Mouse (Mus musculus) heart, embryonic 13.5 days (tissue): ENCODE measurements around the gene Olfr718-ps1. TPM values are rescaled to one million over a fixed set of nuclear protein-coding genes. Genes with fewer than 3 reads are reported as not detected.

Source experiments
- ATAC-seq: fragments of 200-750 bp; cut with Nextera tagmentation; 2 replicates; pipeline ENCODE4 v1.8.0; 2017; ENCODE audit warnings: moderate TSS enrichment; ENCODE audit not compliant: insufficient number of reproducible peaks, low FRiP score, low TSS enrichment; ENCODE audit errors: extremely low read depth
- H3K27ac ChIP-seq: fragments of 300-500 bp; sonication (generic); replicated peaks from 2 replicates; pipeline ENCODE4 v1.5.1; 2015; ENCODE audit warnings: moderate library complexity, mild to moderate bottlenecking, inconsistent platforms
- H3K27me3 ChIP-seq: fragments of 300-500 bp; sonication (generic); replicated peaks from 2 replicates; pipeline ENCODE4 v1.6.1; 2015; ENCODE audit warnings: mild to moderate bottlenecking, inconsistent platforms
- H3K36me3 ChIP-seq: fragments of 300-500 bp; sonication (generic); 2 replicates; pipeline ENCODE4 v1.6.1; 2015; ENCODE audit warnings: mild to moderate bottlenecking, inconsistent platforms
- H3K4me1 ChIP-seq: fragments of 300-500 bp; sonication (generic); 2 replicates; pipeline ENCODE4 v1.6.1; 2015; ENCODE audit warnings: inconsistent platforms
- H3K4me2 ChIP-seq: fragments of 300-500 bp; sonication (generic); 2 replicates; pipeline ENCODE4 v1.6.1; 2015; ENCODE audit warnings: inconsistent platforms, mild to moderate bottlenecking, moderate library complexity
- H3K4me3 ChIP-seq: fragments of 300-500 bp; sonication (generic); 2 replicates; pipeline ENCODE4 v1.5.1; 2015; ENCODE audit warnings: moderate library complexity, mild to moderate bottlenecking, inconsistent platforms
- H3K9ac ChIP-seq: fragments of 300-500 bp; sonication (generic); 2 replicates; pipeline ENCODE4 v1.6.1; 2015; ENCODE audit warnings: inconsistent platforms, mild to moderate bottlenecking, moderate library complexity
- H3K9me3 ChIP-seq: fragments of 300-500 bp; sonication (generic); 2 replicates; pipeline ENCODE4 v1.6.1; 2016; ENCODE audit warnings: inconsistent platforms
- WGBS: fragments of 180-500 bp; shearing (Covaris S2); methylation state at CpG from one replicate; pipeline ENCODE4 v1.1.7; 2015; ENCODE audit warnings: mixed read lengths; 5-methylcytosine and 5-hydroxymethylcytosine counted together
- microRNA-seq: library from miRNA; unstranded; fragments of <30 nt; microRNA quantifications from one replicate; pipeline ENCODE4, GENCODE M21; 2016
- polyA plus RNA-seq: library from polyadenylated mRNA; unstranded; fragments of >200 nt; fragmentation: Nextera tagmentation; extraction: Ambion mirVana; gene quantifications from 2 replicates; pipeline ENCODE4 v1.2.1, GENCODE M21; 2015

Gene Olfr718-ps1
- polyA plus RNA-seq, 1 experiment from 2014 or later, result not detected

DNA sequence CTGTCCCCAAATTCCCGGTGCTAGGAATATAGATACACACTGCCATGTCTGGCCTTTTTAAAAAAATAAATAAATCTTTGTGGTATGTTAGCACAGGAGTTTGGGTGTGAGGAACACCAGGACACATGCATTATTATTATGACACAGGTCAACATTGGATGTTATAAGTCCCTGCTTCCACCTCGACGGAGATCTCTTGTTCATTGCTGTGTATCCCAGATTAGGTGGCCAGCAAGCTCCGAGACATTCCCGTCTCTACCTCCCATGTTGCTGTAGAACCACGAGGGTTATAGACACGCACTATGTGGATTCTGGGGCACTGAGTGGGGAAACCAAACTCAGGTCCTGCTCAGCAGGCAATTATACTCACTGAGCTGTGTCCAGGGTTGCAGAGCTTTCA lies 52.1 kb downstream of the Olfr718-ps1 start:
- H3K4me2 ChIP-seq, result no peak overlapping the region
- H3K9me3 ChIP-seq, result no peaks in the 10 kb centered on the region
- H3K4me3 ChIP-seq, result no peak overlapping the region
- H3K4me1 ChIP-seq, result peaks cover 9% of the 10 kb centered on the region
- WGBS, result 85% methylated on average over 7 of the region's 7 CpGs
- H3K9ac ChIP-seq, result no peak overlapping the region
- no peaks in the 10 kb centered on the region for H3K27me3 ChIP-seq
- no peak for ATAC-seq
- no peak overlapping the region for H3K27ac ChIP-seq
- peaks cover 56% of the 10 kb centered on the region for H3K36me3 ChIP-seq

DNA sequence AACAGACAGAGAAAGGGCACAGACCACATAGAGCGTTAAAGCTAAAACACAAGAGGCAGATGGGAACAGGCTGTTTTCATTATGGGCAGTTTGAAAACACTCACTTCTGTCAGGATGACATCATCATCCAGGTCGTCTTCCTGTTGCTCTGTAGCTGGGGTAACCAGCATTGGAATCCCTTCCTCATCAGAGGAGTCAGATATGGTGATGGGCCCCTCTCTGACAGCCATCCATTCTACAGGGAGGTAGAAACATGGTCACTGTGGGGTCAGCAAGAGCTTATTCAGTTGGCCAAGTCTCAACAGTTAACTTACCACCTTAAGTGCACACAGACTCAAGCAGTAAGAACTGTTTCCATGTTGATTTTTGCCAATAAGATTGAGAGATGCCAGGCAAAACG lies 54.5 kb downstream of the Olfr718-ps1 start:
- peaks cover 78% of the 10 kb centered on the region for H3K36me3 ChIP-seq
- H3K4me1 ChIP-seq, result peaks cover 6% of the 10 kb centered on the region
- no peaks in the 10 kb centered on the region for H3K27me3 ChIP-seq
- H3K4me2 ChIP-seq, result no peak overlapping the region
- H3K4me3 ChIP-seq, result no peak overlapping the region
- no peak overlapping the region for H3K27ac ChIP-seq
- ATAC-seq, result no peak
- no peak overlapping the region for H3K9ac ChIP-seq
- 50% methylated on average over 3 of the region's 3 CpGs for WGBS
- no peaks in the 10 kb centered on the region for H3K9me3 ChIP-seq

GRCm38 (mm10) chr5:143084898-143085297 lies 62.5 kb downstream of the Olfr718-ps1 start:
- H3K27ac ChIP-seq, result no peak overlapping the region
- H3K4me1 ChIP-seq, result peaks cover 6% of the 10 kb centered on the region; the same call in 1 of the 2 replicates
- H3K4me2 ChIP-seq, result no peak overlapping the region
- H3K36me3 ChIP-seq, result peaks cover 95% of the 10 kb centered on the region
- H3K9me3 ChIP-seq, result no peaks in the 10 kb centered on the region
- H3K27me3 ChIP-seq, result no peaks in the 10 kb centered on the region
- 72% methylated on average over 4 of the region's 4 CpGs for WGBS
- no peak overlapping the region for H3K4me3 ChIP-seq
- ATAC-seq, result no peak
- H3K9ac ChIP-seq, result no peak overlapping the region

Small RNAs within 50 kb of the gene (microRNA-seq; reads per million reads assigned to microRNA genes)
- gene Gm44405, result not detected

Other genes starting within 250 kb of the Olfr718-ps1 start
- 6,383 and 6,386 TPM in 2 replicates for gene Actb, start 240.8 kb downstream of the Olfr718-ps1 start, polyA plus RNA-seq
- 135 and 155 TPM in 2 replicates for gene Fscn1, start 187.2 kb downstream of the Olfr718-ps1 start, polyA plus RNA-seq
- 24.6 and 25.1 TPM in 2 replicates for gene Rnf216, start 34.6 kb downstream of the Olfr718-ps1 start, polyA plus RNA-seq
- gene Rbak, start 33.2 kb upstream of the Olfr718-ps1 start, polyA plus RNA-seq, result 7.2 and 7.8 TPM in 2 replicates
- gene Spdye4b, start 33.4 kb upstream of the Olfr718-ps1 start, polyA plus RNA-seq, result not detected in 2 replicates
- gene Spdye4a, start 79.3 kb upstream of the Olfr718-ps1 start, polyA plus RNA-seq, result not detected in 2 replicates
- gene Zfp12, start 87.6 kb upstream of the Olfr718-ps1 start, polyA plus RNA-seq, result 7.0 and 7.9 TPM in 2 replicates
- gene Zfp316, start 122.4 kb upstream of the Olfr718-ps1 start, polyA plus RNA-seq, result 1.5 and 1.8 TPM in 2 replicates
- 0.05 TPM in 1 of 2 replicates, not detected in the other for gene Zfp853, start 146.0 kb upstream of the Olfr718-ps1 start, polyA plus RNA-seq
- gene E130309D02Rik, start 167.8 kb upstream of the Olfr718-ps1 start, polyA plus RNA-seq, result 22.6 and 22.7 TPM in 2 replicates
- 50.5 and 57.1 TPM in 2 replicates for gene Zdhhc4, start 181.7 kb upstream of the Olfr718-ps1 start, polyA plus RNA-seq
- 0.14 TPM in 1 of 2 replicates, not detected in the other for gene Grid2ip, start 209.8 kb upstream of the Olfr718-ps1 start, polyA plus RNA-seq